In genomic region chr16:4597296-4597695, GRCm38 (mm10) we compare ENCODE assay signal across 10 mouse cellular contexts. TPM values are rescaled to one million over a fixed set of nuclear protein-coding genes. Genes with fewer than 3 reads are reported as not detected.
DNase-seq lines count a peak whose midpoint lies in the region; ATAC-seq and TF ChIP-seq lines count a peak whose summit lies in the region.
"Had no signal": no experiment of that assay in that cellular context is flagged by ENCODE, and none has a peak within 500 bp of the region (broad histone marks: within the 10 kb centered on the region; RNA-seq: fewer than 3 reads in every experiment).

No protein-coding gene starts in this region.

- TF ChIP-seq POLR2A in thymus, adult 2 months (IDR thresholded peaks at IDR 0.05; ENCODE audit: control insufficient read depth, extremely low read depth, insufficient read depth, low read length, poor library complexity): no peak

- H3K4me2 ChIP-seq in embryonic facial prominence, embryonic 11.5 days (ENCODE audit: low read depth, low read length): peak overlapping the region; percentile 67
- H3K4me2 ChIP-seq in hindbrain, embryonic 13.5 days: peak overlapping the region; percentile 97

- DNase-seq in embryonic facial prominence, embryonic 11.5 days (ENCODE audit: low spot score): no peak
- DNase-seq in lung, postnatal 10 days: peak; percentile 68
- DNase-seq in thymus, adult 2 months: no peak
- DNase-seq in ovary, postnatal 14 days (ENCODE audit: low spot score): no peak
- DNase-seq in c-Kit-positive CD71-positive TER-119-positive erythroid progenitor cells, embryonic 14.5 days (ENCODE audit: low spot score): no peak
- DNase-seq in left cerebral cortex, postnatal 4 days: no peak
- DNase-seq: gastrocnemius, postnatal 25 days; liver, embryonic 13.5 days had no signal

- H3K9me3 ChIP-seq in E14TG2a.4 (ENCODE audit: low read length): no peaks in the 10 kb centered on the region
- H3K9me3 ChIP-seq in embryonic facial prominence, embryonic 11.5 days (replicated peaks; ENCODE audit: control insufficient read depth, low read length): no peaks in the 10 kb centered on the region
- H3K9me3 ChIP-seq in hindbrain, embryonic 13.5 days: no peaks in the 10 kb centered on the region
- H3K9me3 ChIP-seq: liver, embryonic 13.5 days had no signal

- no peak for ATAC-seq in embryonic facial prominence, embryonic 11.5 days (replicated peaks; ENCODE audit: insufficient number of reproducible peaks, low FRiP score, low TSS enrichment, low read depth)
- no peak for ATAC-seq in hindbrain, embryonic 13.5 days (ENCODE audit: low FRiP score)

- WGBS in embryonic facial prominence, embryonic 11.5 days: 58% methylated on average over 7 of the region's 7 CpGs
- 59% methylated on average over 7 of the region's 7 CpGs for WGBS in hindbrain, embryonic 13.5 days
- 81% methylated on average over 7 of the region's 7 CpGs for WGBS in thymus, adult 2 months

- H3K9ac ChIP-seq in embryonic facial prominence, embryonic 11.5 days (replicated peaks; ENCODE audit: low read length): peak overlapping the region; percentile 39; the same call in 1 of the 2 replicates
- H3K9ac ChIP-seq in hindbrain, embryonic 13.5 days: peak overlapping the region; percentile 96
- H3K9ac ChIP-seq: liver, embryonic 13.5 days had no signal

- intact Hi-C loops in left cerebral cortex, postnatal 4 days (cut with DNase I): no loop called here

- peaks cover 89% of the 10 kb centered on the region for H3K4me1 ChIP-seq in E14TG2a.4 (replicated peaks; ENCODE audit: low read depth, low read length)
- H3K4me1 ChIP-seq in embryonic facial prominence, embryonic 11.5 days (ENCODE audit: control insufficient read depth, insufficient read depth, low read length): peaks cover 25% of the 10 kb centered on the region
- H3K4me1 ChIP-seq in hindbrain, embryonic 13.5 days (replicated peaks): peaks cover 85% of the 10 kb centered on the region
- H3K4me1 ChIP-seq in thymus, adult 2 months (replicated peaks; ENCODE audit: control insufficient read depth, insufficient read depth, low read length): peaks cover 19% of the 10 kb centered on the region

- H3K4me3 ChIP-seq in E14TG2a.4 (replicated peaks; ENCODE audit: low read length): peak overlapping the region; percentile 90
- H3K4me3 ChIP-seq in embryonic facial prominence, embryonic 11.5 days (ENCODE audit: low read depth, low read length): peak overlapping the region; percentile 8; the same call in 1 of the 2 replicates
- H3K4me3 ChIP-seq in hindbrain, embryonic 13.5 days: peak overlapping the region; percentile 84
- no peak overlapping the region for H3K4me3 ChIP-seq in thymus, adult 2 months (ENCODE audit: control insufficient read depth, insufficient read depth, low read length)
- H3K4me3 ChIP-seq: liver, embryonic 13.5 days had no signal

- H3K27me3 ChIP-seq in E14TG2a.4 (ENCODE audit: insufficient read depth, low read length): no peaks in the 10 kb centered on the region
- H3K27me3 ChIP-seq in embryonic facial prominence, embryonic 11.5 days (ENCODE audit: control insufficient read depth, insufficient read depth, low read length): no peaks in the 10 kb centered on the region
- no peaks in the 10 kb centered on the region for H3K27me3 ChIP-seq in hindbrain, embryonic 13.5 days
- no peaks in the 10 kb centered on the region; the same call in 1 of the 2 replicates for H3K27me3 ChIP-seq in thymus, adult 2 months (ENCODE audit: control insufficient read depth, insufficient read depth, low read length)

- peaks cover 8% of the 10 kb centered on the region for H3K36me3 ChIP-seq in E14TG2a.4 (ENCODE audit: insufficient read depth, low read length)
- no peaks in the 10 kb centered on the region for H3K36me3 ChIP-seq in embryonic facial prominence, embryonic 11.5 days (replicated peaks; ENCODE audit: control insufficient read depth, insufficient read depth, low read depth, low read length)
- no peaks in the 10 kb centered on the region for H3K36me3 ChIP-seq in hindbrain, embryonic 13.5 days
- H3K36me3 ChIP-seq in thymus, adult 2 months (ENCODE audit: control insufficient read depth, insufficient read depth, low read length): no peaks in the 10 kb centered on the region
- H3K36me3 ChIP-seq: liver, embryonic 13.5 days had no signal

- no peak for TF ChIP-seq CTCF in E14TG2a.4 (conservative IDR thresholded peaks at IDR 0.05; ENCODE audit: low read length)
- TF ChIP-seq CTCF in thymus, adult 2 months (IDR thresholded peaks at IDR 0.05; ENCODE audit: borderline replicate concordance, control insufficient read depth, extremely low read depth, insufficient read depth, low read length, poor library complexity): no peak

- H3K27ac ChIP-seq in embryonic facial prominence, embryonic 11.5 days (replicated peaks; ENCODE audit: low read depth, low read length): no peak overlapping the region; the same call in 1 of the 2 replicates
- H3K27ac ChIP-seq in hindbrain, embryonic 13.5 days: peak overlapping the region; percentile 75; the same call in 1 of the 2 replicates
- no peak overlapping the region for H3K27ac ChIP-seq in thymus, adult 2 months (ENCODE audit: control insufficient read depth, insufficient read depth, low read length)
- H3K27ac ChIP-seq: liver, embryonic 13.5 days had no signal

RNA-seq across cellular contexts. Expression of gene Glis2, which starts 2.8 kb away (rescaled TPM):
- 19.9 and 21.2 TPM in 2 replicates for polyA plus RNA-seq in embryonic facial prominence, embryonic 11.5 days (2014; fragmentation: Nextera tagmentation; extraction: Ambion mirVana)
- polyA plus RNA-seq in hindbrain, embryonic 13.5 days (2015; fragmentation: Nextera tagmentation; extraction: Ambion mirVana): 21.8 and 22.5 TPM in 2 replicates
- polyA plus RNA-seq in thymus, adult 2 months (2012; rRNA removed): 11.8 and 14.3 TPM in 2 replicates
- 10 to 100 TPM; 29.0 to 32.8 TPM for total RNA-seq in left cerebral cortex, postnatal 4 days (2021)

RNA-seq across cellular contexts. Expression of gene Pam16, which starts 27.5 kb away (rescaled TPM):
- 103 and 105 TPM in 2 replicates for polyA plus RNA-seq in embryonic facial prominence, embryonic 11.5 days (2014; fragmentation: Nextera tagmentation; extraction: Ambion mirVana)
- 169 and 188 TPM in 2 replicates for polyA plus RNA-seq in hindbrain, embryonic 13.5 days (2015; fragmentation: Nextera tagmentation; extraction: Ambion mirVana)
- polyA plus RNA-seq in thymus, adult 2 months (2012; rRNA removed): 35.7 and 40.4 TPM in 2 replicates
- 10 to 100 TPM; 76.7 to 85.7 TPM for total RNA-seq in left cerebral cortex, postnatal 4 days (2021)

RNA-seq across cellular contexts. Expression of gene Tfap4, which starts 37.6 kb away (rescaled TPM):
- polyA plus RNA-seq in embryonic facial prominence, embryonic 11.5 days (2014; fragmentation: Nextera tagmentation; extraction: Ambion mirVana): 27.2 and 28.6 TPM in 2 replicates
- polyA plus RNA-seq in hindbrain, embryonic 13.5 days (2015; fragmentation: Nextera tagmentation; extraction: Ambion mirVana): 9.6 and 10.0 TPM in 2 replicates
- 12.0 and 13.5 TPM in 2 replicates for polyA plus RNA-seq in thymus, adult 2 months (2012; rRNA removed)
- 10 to 100 TPM; 13.0 to 13.4 TPM for total RNA-seq in left cerebral cortex, postnatal 4 days (2021)

RNA-seq across cellular contexts. Expression of gene Vasn, which starts 42.4 kb away (rescaled TPM):
- 10.9 and 14.1 TPM in 2 replicates for polyA plus RNA-seq in embryonic facial prominence, embryonic 11.5 days (2014; fragmentation: Nextera tagmentation; extraction: Ambion mirVana)
- 6.3 and 7.3 TPM in 2 replicates for polyA plus RNA-seq in hindbrain, embryonic 13.5 days (2015; fragmentation: Nextera tagmentation; extraction: Ambion mirVana)
- 5.3 and 8.1 TPM in 2 replicates for polyA plus RNA-seq in thymus, adult 2 months (2012; rRNA removed)
- total RNA-seq in left cerebral cortex, postnatal 4 days (2021): 1 to 10 TPM; 2.6 to 3.2 TPM

RNA-seq across cellular contexts. Expression of gene Dnaja3, which starts 42.5 kb away (rescaled TPM):
- 56.9 and 58.3 TPM in 2 replicates for polyA plus RNA-seq in embryonic facial prominence, embryonic 11.5 days (2014; fragmentation: Nextera tagmentation; extraction: Ambion mirVana)
- polyA plus RNA-seq in hindbrain, embryonic 13.5 days (2015; fragmentation: Nextera tagmentation; extraction: Ambion mirVana): 52.7 and 54.8 TPM in 2 replicates
- 18.3 and 19.7 TPM in 2 replicates for polyA plus RNA-seq in thymus, adult 2 months (2012; rRNA removed)
- 10 to 100 TPM; 40.0 to 40.2 TPM for total RNA-seq in left cerebral cortex, postnatal 4 days (2021)
